ENCODE assay signal across 8 mouse cellular contexts in genomic region chr5:92698837-92699529, GRCm38 (mm10). TPM values are rescaled to one million over a fixed set of nuclear protein-coding genes. Genes with fewer than 3 reads are reported as not detected.
DNase-seq lines count a peak whose midpoint lies in the region; ATAC-seq lines count a peak whose summit lies in the region.

No protein-coding gene starts in this region.

- no peak for ATAC-seq in lung, embryonic 15.5 days (ENCODE audit: borderline replicate concordance, extremely low read depth, low FRiP score, low TSS enrichment)
- no peak for ATAC-seq in limb, embryonic 13.5 days (ENCODE audit: low FRiP score, low read depth)
- no peak for ATAC-seq in stomach, embryonic 15.5 days (ENCODE audit: insufficient read depth, low FRiP score, low read depth)
- no peak for ATAC-seq in erythroid progenitor cell, adult 5-6 weeks (replicated peaks; ENCODE audit: low FRiP score, poor library complexity, severe bottlenecking)

- H3K27me3 ChIP-seq in lung, embryonic 15.5 days, result no peaks in the 10 kb centered on the region
- no peaks in the 10 kb centered on the region for H3K27me3 ChIP-seq in forebrain, embryonic 10.5 days (ENCODE audit: poor library complexity, severe bottlenecking)
- H3K27me3 ChIP-seq in limb, embryonic 13.5 days, result no peaks in the 10 kb centered on the region
- H3K27me3 ChIP-seq in stomach, embryonic 15.5 days (replicated peaks), result no peaks in the 10 kb centered on the region

- WGBS in lung, embryonic 15.5 days, result 25% methylated on average over 17 of the region's 17 CpGs
- 8% methylated on average over 17 of the region's 17 CpGs for WGBS in forebrain, embryonic 10.5 days
- WGBS in limb, embryonic 13.5 days, result 31% methylated on average over 17 of the region's 17 CpGs
- 25% methylated on average over 17 of the region's 17 CpGs for WGBS in stomach, embryonic 15.5 days

- H3K4me2 ChIP-seq in lung, embryonic 15.5 days, result peak overlapping the region; percentile 38
- H3K4me2 ChIP-seq in limb, embryonic 13.5 days (replicated peaks), result peak overlapping the region; percentile 58
- H3K4me2 ChIP-seq in stomach, embryonic 15.5 days, result peak overlapping the region; percentile 37

- H3K9me3 ChIP-seq in lung, embryonic 15.5 days, result no peaks in the 10 kb centered on the region
- peaks cover under 1% of the 10 kb centered on the region; the same call in 1 of the 2 replicates for H3K9me3 ChIP-seq in forebrain, embryonic 10.5 days
- no peaks in the 10 kb centered on the region for H3K9me3 ChIP-seq in limb, embryonic 13.5 days
- H3K9me3 ChIP-seq in stomach, embryonic 15.5 days, result no peaks in the 10 kb centered on the region

- H3K9ac ChIP-seq in lung, embryonic 15.5 days, result no peak overlapping the region
- H3K9ac ChIP-seq in limb, embryonic 13.5 days, result no peak overlapping the region
- no peak overlapping the region for H3K9ac ChIP-seq in stomach, embryonic 15.5 days

- H3K4me3 ChIP-seq in lung, embryonic 15.5 days, result no peak overlapping the region
- peak overlapping the region; percentile 43 for H3K4me3 ChIP-seq in forebrain, embryonic 10.5 days
- H3K4me3 ChIP-seq in limb, embryonic 13.5 days, result peak overlapping the region; percentile 23
- H3K4me3 ChIP-seq in stomach, embryonic 15.5 days (replicated peaks), result peak overlapping the region; percentile 12; the same call in 1 of the 2 replicates

- no peak for DNase-seq in lung, postnatal 14 days
- peak; percentile 55 for DNase-seq in forebrain, embryonic 10.5 days (ENCODE audit: extremely low spot score, low spot score)
- DNase-seq in adrenal gland, postnatal 36 days, result no peak
- no peak for DNase-seq in spleen, postnatal 10 days (ENCODE audit: low spot score in 2 of 2)

- H3K27ac ChIP-seq in lung, embryonic 15.5 days, result no peak overlapping the region
- peak overlapping the region; percentile 91 for H3K27ac ChIP-seq in forebrain, embryonic 10.5 days
- H3K27ac ChIP-seq in limb, embryonic 13.5 days, result no peak overlapping the region
- no peak overlapping the region for H3K27ac ChIP-seq in stomach, embryonic 15.5 days

- H3K36me3 ChIP-seq in lung, embryonic 15.5 days, result no peaks in the 10 kb centered on the region
- H3K36me3 ChIP-seq in forebrain, embryonic 10.5 days (replicated peaks), result peaks cover 18% of the 10 kb centered on the region; the same call in 1 of the 2 replicates
- H3K36me3 ChIP-seq in limb, embryonic 13.5 days, result no peaks in the 10 kb centered on the region
- H3K36me3 ChIP-seq in stomach, embryonic 15.5 days, result no peaks in the 10 kb centered on the region

- H3K4me1 ChIP-seq in lung, embryonic 15.5 days, result peaks cover 25% of the 10 kb centered on the region
- H3K4me1 ChIP-seq in forebrain, embryonic 10.5 days, result peaks cover 55% of the 10 kb centered on the region
- peaks cover 14% of the 10 kb centered on the region for H3K4me1 ChIP-seq in limb, embryonic 13.5 days
- H3K4me1 ChIP-seq in stomach, embryonic 15.5 days, result peaks cover 7% of the 10 kb centered on the region; the same call in 1 of the 2 replicates

RNA-seq across cellular contexts. Expression of gene Shroom3, which starts 15.7 kb away (rescaled TPM):
- 5.3 and 5.4 TPM in 2 replicates for polyA plus RNA-seq in lung, embryonic 15.5 days (2015; fragmentation: Nextera tagmentation; extraction: Ambion mirVana)
- 8.1 and 9.1 TPM in 2 replicates for polyA plus RNA-seq in forebrain, embryonic 10.5 days (2016; fragmentation: Nextera tagmentation; extraction: Ambion mirVana)
- polyA plus RNA-seq in limb, embryonic 13.5 days (2015; fragmentation: Nextera tagmentation; extraction: Ambion mirVana), result 3.2 and 3.8 TPM in 2 replicates
- 9.2 and 12.3 TPM in 2 replicates for polyA plus RNA-seq in stomach, embryonic 15.5 days (2015; fragmentation: Nextera tagmentation; extraction: Ambion mirVana)
- total RNA-seq in adrenal gland, postnatal 36 days (2021), result 1 to 10 TPM; 8.1 to 9.5 TPM
- total RNA-seq in erythroid progenitor cell, adult 5-6 weeks (2015; ENCODE audit: low replicate concordance), result not detected in 2 replicates
- 0.13 TPM in 1 of 2 replicates, not detected in the other for total RNA-seq in erythroid progenitor cell, adult 5-6 weeks (2017; ENCODE audit: low replicate concordance)

RNA-seq across cellular contexts. Expression of gene Ccdc158, which starts 23.9 kb away (rescaled TPM):
- 2.1 and 2.5 TPM in 2 replicates for polyA plus RNA-seq in lung, embryonic 15.5 days (2015; fragmentation: Nextera tagmentation; extraction: Ambion mirVana)
- polyA plus RNA-seq in forebrain, embryonic 10.5 days (2016; fragmentation: Nextera tagmentation; extraction: Ambion mirVana), result 0.86 and 1.4 TPM in 2 replicates
- 0.75 and 0.82 TPM in 2 replicates for polyA plus RNA-seq in limb, embryonic 13.5 days (2015; fragmentation: Nextera tagmentation; extraction: Ambion mirVana)
- polyA plus RNA-seq in stomach, embryonic 15.5 days (2015; fragmentation: Nextera tagmentation; extraction: Ambion mirVana), result 0.94 and 1.2 TPM in 2 replicates
- under 1 TPM; 0.16 to 0.23 TPM for total RNA-seq in adrenal gland, postnatal 36 days (2021)
- not detected in 2 replicates for total RNA-seq in erythroid progenitor cell, adult 5-6 weeks (2015; ENCODE audit: low replicate concordance)
- 1.3 TPM in 1 of 2 replicates, not detected in the other for total RNA-seq in erythroid progenitor cell, adult 5-6 weeks (2017; ENCODE audit: low replicate concordance)
